Mouse (Mus musculus) liver, adult (tissue): ENCODE data around the gene Prdm10.

Experiments
- GATA4 ChIP-seq: IDR thresholded peaks from 2 replicates; pipeline ENCODE4 v1.6.1; 2014; ENCODE audit warnings: mild to moderate bottlenecking, low read length; ENCODE audit not compliant: insufficient replicate concordance

Gene Prdm10

GRCm38 (mm10) chr9:31363698-31364609 is 83.6 kb downstream of the Prdm10 start:
- TF ChIP-seq GATA4, result no peak

- no peak for TF ChIP-seq GATA4
Measured at GRCm38 (mm10) chr9:31365086-31365485, 84.7 kb downstream of the Prdm10 start.

- no peak for TF ChIP-seq GATA4
Measured at GRCm38 (mm10) chr9:31371740-31372139, 91.4 kb downstream of the Prdm10 start.

- TF ChIP-seq GATA4, result no peak
Measured at GRCm38 (mm10) chr9:31376661-31377060, 96.3 kb downstream of the Prdm10 start.

- TF ChIP-seq GATA4, result no peak
Measured at GRCm38 (mm10) chr9:31384786-31385499, 104.6 kb downstream of the Prdm10 start.

GRCm38 (mm10) chr9:31385500-31385869 is 105.1 kb downstream of the Prdm10 start:
- TF ChIP-seq GATA4, result no peak

GRCm38 (mm10) chr9:31385947-31386354 is 105.6 kb downstream of the Prdm10 start, which contains the start of gene Nfrkb:
Gene Nfrkb, plus strand, starts transcription at chr9:31386192.
- TF ChIP-seq GATA4, result peak; percentile 23; the same call in 1 of the 2 replicates

GRCm38 (mm10) chr9:31386368-31387180 is 106.2 kb downstream of the Prdm10 start:
- no peak; the same call in 1 of the 2 replicates for TF ChIP-seq GATA4

- no peak for TF ChIP-seq GATA4
Measured at GRCm38 (mm10) chr9:31387206-31387605, 106.9 kb downstream of the Prdm10 start.

GRCm38 (mm10) chr9:31400441-31400840 is 120.1 kb downstream of the Prdm10 start:
- no peak for TF ChIP-seq GATA4

GRCm38 (mm10) chr9:31404311-31404710 is 124.0 kb downstream of the Prdm10 start:
- no peak for TF ChIP-seq GATA4

GRCm38 (mm10) chr9:31405217-31405616 is 124.9 kb downstream of the Prdm10 start:
- TF ChIP-seq GATA4, result no peak

GRCm38 (mm10) chr9:31412165-31412564 is 131.8 kb downstream of the Prdm10 start:
- TF ChIP-seq GATA4, result no peak

GRCm38 (mm10) chr9:31418821-31419220 is 138.5 kb downstream of the Prdm10 start:
- TF ChIP-seq GATA4, result no peak

GRCm38 (mm10) chr9:31422143-31422542 is 141.8 kb downstream of the Prdm10 start:
- TF ChIP-seq GATA4, result no peak

- TF ChIP-seq GATA4, result no peak
Measured at GRCm38 (mm10) chr9:31428971-31429370, 148.6 kb downstream of the Prdm10 start.

GRCm38 (mm10) chr9:31430011-31430410 is 149.7 kb downstream of the Prdm10 start:
- no peak for TF ChIP-seq GATA4
